Mouse (Mus musculus) gastrocnemius, adult 18-20 months (tissue): Measurements from ENCODE around the gene Usp45. TPM values are rescaled to one million over a fixed set of nuclear protein-coding genes. Genes with fewer than 3 reads are reported as not detected.
"Not testable (repeated sequence)": the region's sequence is repeated elsewhere in the genome, so short reads cannot be mapped to it uniquely, and the experiment has no call there.

Source experiments
- DNase-seq: peaks from one replicate; pipeline ENCODE4 v3.0.0; 2021; ENCODE audit warnings: low spot score
- long read RNA-seq, 2 experiments: library from polyadenylated mRNA; stranded (forward); transcript quantifications; one replicate each; pipeline ENCODE4 v2.0.0; 2021
- total RNA-seq, 2 experiments: library from RNA; stranded (reverse); gene quantifications; 2 replicates each; pipeline ENCODE4 v1.2.3; 2021

The Usp45 gene
- 10 to 100 TPM; 16.9 to 18.5 TPM for total RNA-seq
- long read RNA-seq, experiment 1, partial matches to known transcripts, result 0 of 3 reads
- long read RNA-seq, experiment 1, other reads (novel, unspliced or antisense), result 3 of 3 reads
- long read RNA-seq, experiment 2, full-length matches to known transcripts, result 3 of 5 reads
- long read RNA-seq, experiment 2, partial matches to known transcripts, result 0 of 5 reads
- long read RNA-seq, experiment 2, other reads (novel, unspliced or antisense), result 2 of 5 reads

GRCm38 (mm10) chr4:21766863-21767304 lies at the start of gene Usp45, which contains the start of gene Tstd3:
TSS of gene Usp45 (plus strand) at chr4:21767156.
TSS of gene Tstd3 (minus strand) at chr4:21767212.
- DNase-seq, result peak; percentile 80

- no peak for DNase-seq
Observed at GRCm38 (mm10) chr4:21722752-21723334, 44.1 kb upstream of the Usp45 start.

- peak; percentile 45 for DNase-seq
Observed at GRCm38 (mm10) chr4:21726912-21727614, 39.9 kb upstream of the Usp45 start.

GRCm38 (mm10) chr4:21727615-21728165 lies 39.3 kb upstream of the Usp45 start, which contains the start of gene Ccnc:
TSS of gene Ccnc (plus strand) at chr4:21727701.
- peak; percentile 94 for DNase-seq

- no peak for DNase-seq
Observed at GRCm38 (mm10) chr4:21739169-21739568, 27.8 kb upstream of the Usp45 start.

- not testable (repeated sequence) for DNase-seq
Observed at GRCm38 (mm10) chr4:21744142-21744541, 22.8 kb upstream of the Usp45 start.

GRCm38 (mm10) chr4:21745723-21746122 lies 21.2 kb upstream of the Usp45 start:
- DNase-seq, result no peak

- DNase-seq, result no peak
Observed at GRCm38 (mm10) chr4:21755123-21755789, 11.7 kb upstream of the Usp45 start.

GRCm38 (mm10) chr4:21758860-21759259 lies 8.1 kb upstream of the Usp45 start:
- DNase-seq, result no peak

GRCm38 (mm10) chr4:21761416-21762160 lies 5.4 kb upstream of the Usp45 start:
- DNase-seq, result no peak

- DNase-seq, result no peak
Observed at GRCm38 (mm10) chr4:21763827-21764226, 3.1 kb upstream of the Usp45 start.

GRCm38 (mm10) chr4:21766171-21766862 lies 639 bp upstream of the Usp45 start:
- DNase-seq, result no peak

- no peak for DNase-seq
Observed at GRCm38 (mm10) chr4:21771064-21771463, 4.1 kb downstream of the Usp45 start.

- DNase-seq, result no peak
Observed at GRCm38 (mm10) chr4:21772306-21772705, 5.3 kb downstream of the Usp45 start.

- peak; percentile 89 for DNase-seq
Observed at GRCm38 (mm10) chr4:21776091-21776945, 9.4 kb downstream of the Usp45 start.

- no peak for DNase-seq
Observed at GRCm38 (mm10) chr4:21776946-21777265, 9.9 kb downstream of the Usp45 start.

- DNase-seq, result no peak
Observed at GRCm38 (mm10) chr4:21780816-21781726, 14.1 kb downstream of the Usp45 start.

GRCm38 (mm10) chr4:21786268-21786667 lies 19.3 kb downstream of the Usp45 start:
- DNase-seq, result no peak
